Comparison of ENCODE assay signal across 15 mouse cellular contexts in genomic region chr12:107131841-107132240, GRCm38 (mm10).
"Had no signal": no experiment of that assay in that cellular context is flagged by ENCODE, and none has a peak within 500 bp of the region (broad histone marks: within the 10 kb centered on the region; RNA-seq: fewer than 3 reads in every experiment).

No protein-coding gene starts in this region.

- H3K4me1 ChIP-seq: limb, embryonic 15.5 days; liver, embryonic 12.5 days; midbrain, embryonic 10.5 days had no signal

- ATAC-seq: liver, embryonic 12.5 days; midbrain, embryonic 15.5 days had no signal

- H3K27ac ChIP-seq: kidney, postnatal 0 days; limb, embryonic 15.5 days; liver, embryonic 12.5 days; midbrain, embryonic 10.5 days; midbrain, embryonic 15.5 days; neural tube, embryonic 13.5 days had no signal

- H3K27me3 ChIP-seq: limb, embryonic 15.5 days; liver, embryonic 12.5 days; midbrain, embryonic 15.5 days had no signal

- H3K4me2 ChIP-seq: limb, embryonic 15.5 days; liver, embryonic 12.5 days; lung, embryonic 14.5 days; midbrain, embryonic 15.5 days; neural tube, embryonic 13.5 days had no signal

- H3K36me3 ChIP-seq: limb, embryonic 15.5 days; liver, embryonic 12.5 days; midbrain, embryonic 10.5 days; midbrain, embryonic 15.5 days; neural tube, embryonic 13.5 days had no signal

- H3K9me3 ChIP-seq: limb, embryonic 15.5 days; liver, embryonic 12.5 days; midbrain, embryonic 10.5 days; midbrain, embryonic 15.5 days; neural tube, embryonic 13.5 days had no signal

- DNase-seq: kidney, adult 8-10 months; kidney, postnatal 36 days; layer of hippocampus, adult 9-11 months; layer of hippocampus, postnatal 36 days; lung, embryonic 14.5 days; lung, postnatal 10 days; lung, postnatal 4 days; retina, postnatal 1 day; right cerebral cortex, postnatal 4 days had no signal

- H3K9ac ChIP-seq: limb, embryonic 15.5 days; liver, embryonic 12.5 days; lung, embryonic 14.5 days; midbrain, embryonic 15.5 days; neural tube, embryonic 13.5 days had no signal

- H3K4me3 ChIP-seq: limb, embryonic 15.5 days; liver, embryonic 12.5 days; midbrain, embryonic 10.5 days; midbrain, embryonic 15.5 days; neural tube, embryonic 13.5 days had no signal
